Mouse (Mus musculus) heart, embryonic 14.5 days (tissue): Measurements from ENCODE around the gene Sgms2. TPM values are rescaled to one million over a fixed set of nuclear protein-coding genes. Genes with fewer than 3 reads are reported as not detected.

Experiments used
- ATAC-seq: fragments of 200-750 bp; cut with Nextera tagmentation; 2 replicates; pipeline ENCODE4 v1.8.0; 2017; ENCODE audit warnings: low read depth, moderate TSS enrichment; ENCODE audit not compliant: insufficient number of reproducible peaks, insufficient read depth, low FRiP score
- H3K27ac ChIP-seq, 2 experiments: fragments of 200-500 bp in 1 of 2; fragments of 300-500 bp in 1 of 2; sonication (generic) in 1 of 2; replicated peaks in 1 of 2; 2 replicates each; pipeline ENCODE4 v1.5.1; 2012 to 2014; ENCODE audit warnings: low read depth in 2 of 2, low read length in 2 of 2, control low read depth in 1 of 2, mild to moderate bottlenecking in 1 of 2, mixed read lengths in 1 of 2; ENCODE audit not compliant: control insufficient read depth in 1 of 2, insufficient read depth in 1 of 2
- H3K27me3 ChIP-seq: fragments of 300-500 bp; sonication (generic); 2 replicates; pipeline ENCODE4 v1.6.1; 2014; ENCODE audit warnings: mild to moderate bottlenecking, low read length, control low read depth; ENCODE audit not compliant: control insufficient read depth, insufficient read depth
- H3K36me3 ChIP-seq: fragments of 300-500 bp; sonication (generic); 2 replicates; pipeline ENCODE4 v1.6.1; 2014; ENCODE audit warnings: mild to moderate bottlenecking, control low read depth, low read length, mixed read lengths; ENCODE audit not compliant: control insufficient read depth, insufficient read depth
- H3K4me1 ChIP-seq, 2 experiments: fragments of 200-500 bp in 1 of 2; fragments of 300-500 bp in 1 of 2; sonication (generic) in 1 of 2; 2 replicates each; pipeline ENCODE4 v1.6.1; 2012 to 2014; ENCODE audit warnings: low read length in 2 of 2, control low read depth in 1 of 2, mixed read lengths in 1 of 2; ENCODE audit not compliant: control insufficient read depth in 2 of 2, insufficient read depth in 2 of 2
- H3K4me2 ChIP-seq: fragments of 300-500 bp; sonication (generic); 2 replicates; pipeline ENCODE4 v1.6.1; 2014; ENCODE audit warnings: mild to moderate bottlenecking, low read length
- H3K4me3 ChIP-seq, 2 experiments: fragments of 200-500 bp in 1 of 2; fragments of 300-500 bp in 1 of 2; sonication (generic) in 1 of 2; 2 replicates each; pipeline ENCODE4 v1.5.1; 2012 to 2014; ENCODE audit warnings: low read length in 2 of 2, mild to moderate bottlenecking in 2 of 2, control low read depth in 1 of 2, low read depth in 1 of 2, moderate library complexity in 1 of 2; ENCODE audit not compliant: control insufficient read depth in 1 of 2, insufficient read depth in 1 of 2
- H3K9ac ChIP-seq: fragments of 300-500 bp; sonication (generic); 2 replicates; pipeline ENCODE4 v1.6.1; 2014; ENCODE audit warnings: mild to moderate bottlenecking, low read length
- H3K9me3 ChIP-seq: fragments of 300-500 bp; sonication (generic); 2 replicates; pipeline ENCODE4 v1.6.1; 2016; ENCODE audit warnings: low read length, control low read depth; ENCODE audit not compliant: control insufficient read depth
- WGBS: fragments of 180-500 bp; shearing (Covaris S2); extraction: QIAGEN DNeasy Blood & Tissue Kit; methylation state at CpG from one replicate; pipeline ENCODE4 v1.1.7; 2014; 5-methylcytosine and 5-hydroxymethylcytosine counted together
- polyA plus RNA-seq: library from polyadenylated mRNA; unstranded; fragments of >200 nt; fragmentation: Nextera tagmentation; extraction: Ambion mirVana; gene quantifications from 2 replicates; pipeline ENCODE4 v1.2.1, GENCODE M21; 2014

Sgms2 gene
- polyA plus RNA-seq, 1 experiment from 2014 or later = 0.65 TPM

GRCm38 (mm10) chr3:131495076-131495475 is 3.9 kb upstream of the Sgms2 start:
- Histone ChIP-seq H3K4me2 (no peak overlapping the region), H3K36me3 (no peaks in the 10 kb centered on the region), H3K4me3 (no peak overlapping the region), H3K9ac (no peak overlapping the region), H3K4me1 (peaks cover 2 to 5% of the 10 kb centered on the region in 2 experiments; a peak in 1 of 4 replicates), H3K27ac (no peak overlapping the region), H3K9me3 (no peaks in the 10 kb centered on the region), H3K27me3 (peaks cover 21% of the 10 kb centered on the region)
- WGBS = 67% methylated on average over 1 of the region's 1 CpGs
- ATAC-seq = no peak

DNA sequence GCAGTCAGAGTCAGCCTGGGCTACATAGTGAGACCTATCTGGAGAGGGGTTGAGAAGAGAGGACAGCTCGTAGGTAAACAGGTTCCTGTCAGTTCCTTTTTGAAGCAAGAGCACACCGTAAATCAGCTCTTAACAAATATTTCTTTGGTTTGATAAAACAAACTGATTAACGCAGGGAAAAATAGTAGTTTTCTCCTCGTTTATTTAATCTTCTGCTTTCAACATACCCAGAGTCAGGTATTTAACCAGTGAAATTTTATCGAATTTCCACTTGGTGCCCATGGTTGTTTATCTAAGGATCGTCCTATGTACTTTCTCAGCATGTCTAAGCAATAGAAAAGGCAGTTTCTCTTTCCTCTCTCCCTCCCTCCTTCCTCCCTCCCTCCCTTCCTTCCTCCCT is 2.0 kb upstream of the Sgms2 start:
- Histone ChIP-seq H3K9ac (no peak overlapping the region), H3K36me3 (no peaks in the 10 kb centered on the region), H3K4me3 (no peak overlapping the region), H3K27ac (no peak overlapping the region), H3K4me2 (no peak overlapping the region), H3K9me3 (no peaks in the 10 kb centered on the region), H3K27me3 (peaks cover 25% of the 10 kb centered on the region), H3K4me1 (peaks cover 4 to 5% of the 10 kb centered on the region in 2 experiments; a peak in 2 of 4 replicates)
- WGBS = 51% methylated on average over 6 of the region's 6 CpGs
- no peak for ATAC-seq

DNA sequence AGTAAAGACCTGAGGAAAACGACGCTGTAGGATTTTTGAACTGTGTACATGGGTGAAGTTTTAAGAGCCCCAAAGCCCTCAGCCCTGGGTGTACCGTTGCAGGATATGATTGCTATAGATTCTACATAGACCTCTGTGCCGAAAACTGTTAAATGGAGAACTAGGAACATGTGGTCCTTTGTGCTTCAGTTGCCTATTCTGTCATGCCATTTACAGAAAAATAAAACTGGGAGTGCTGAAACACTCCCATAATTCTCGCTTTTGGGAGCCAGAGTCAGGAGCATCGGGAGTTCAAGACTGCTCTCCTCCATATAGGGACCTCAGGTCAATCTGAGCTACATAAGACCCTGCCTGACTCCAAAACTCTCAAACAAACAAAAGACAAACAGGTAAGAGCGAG is 769 bp upstream of the Sgms2 start:
- 87% methylated on average over 7 of the region's 7 CpGs for WGBS
- no peaks in the 10 kb centered on the region for H3K9me3 ChIP-seq
- H3K9ac ChIP-seq = no peak overlapping the region
- no peak overlapping the region for H3K4me2 ChIP-seq
- H3K27me3 ChIP-seq = peaks cover 32% of the 10 kb centered on the region
- no peak overlapping the region for H3K27ac ChIP-seq
- H3K4me1 ChIP-seq = peaks cover 4 to 5% of the 10 kb centered on the region in 2 experiments; a peak in 2 of 4 replicates
- ATAC-seq = no peak
- H3K36me3 ChIP-seq = no peaks in the 10 kb centered on the region
- H3K4me3 ChIP-seq = no peak overlapping the region

GRCm38 (mm10) chr3:131490143-131490908 is 885 bp downstream of the Sgms2 start:
- peak overlapping the region; percentile 76 for H3K9ac ChIP-seq
- H3K4me3 ChIP-seq = peak overlapping the region; percentile 78 to 81
- peaks cover 4 to 5% of the 10 kb centered on the region in 2 experiments; a peak in 2 of 4 replicates for H3K4me1 ChIP-seq
- H3K9me3 ChIP-seq = no peaks in the 10 kb centered on the region
- ATAC-seq = peak; percentile 86
- WGBS = under 1% methylated on average over 72 of the region's 78 CpGs
- H3K36me3 ChIP-seq = no peaks in the 10 kb centered on the region
- peak overlapping the region; percentile 97 for H3K4me2 ChIP-seq
- peaks cover 32% of the 10 kb centered on the region for H3K27me3 ChIP-seq
- H3K27ac ChIP-seq = 0 out of 4 replicates have a peak overlapping the region, but pooled peaks of 1 of the 2 experiments have one; percentile 19

DNA sequence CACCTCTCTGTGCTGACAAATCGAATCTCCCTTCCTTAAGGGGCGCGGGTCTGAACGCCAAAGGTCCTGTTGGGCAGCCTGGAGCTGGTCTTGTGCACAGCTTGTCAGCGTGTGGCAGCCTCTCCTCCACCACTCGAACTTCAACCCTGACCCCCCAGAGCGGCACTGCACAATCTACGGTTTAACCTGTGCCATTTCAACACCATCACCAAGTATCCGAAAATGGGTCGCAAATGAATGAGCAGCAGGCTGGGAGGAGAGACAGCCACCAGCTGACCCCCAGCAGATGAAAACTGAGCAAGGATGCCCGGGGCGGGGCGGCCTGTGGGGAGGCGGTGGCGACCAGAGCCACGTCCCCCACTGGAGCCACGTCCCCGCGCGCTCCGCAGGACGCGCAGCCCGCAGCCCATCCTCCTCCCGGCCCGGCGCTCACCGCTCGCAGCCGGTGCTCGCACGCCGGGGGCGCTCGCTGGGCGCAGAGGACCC is 1.5 kb downstream of the Sgms2 start:
- Histone ChIP-seq H3K36me3 (no peaks in the 10 kb centered on the region), H3K9me3 (no peaks in the 10 kb centered on the region), H3K4me3 (peak overlapping the region; percentile 78 to 81), H3K27ac (0 out of 4 replicates have a peak overlapping the region, but pooled peaks of 1 of the 2 experiments have one; percentile 19), H3K4me2 (peak overlapping the region; percentile 97), H3K27me3 (peaks cover 31% of the 10 kb centered on the region), H3K4me1 (peaks cover 4 to 5% of the 10 kb centered on the region in 2 experiments; a peak in 2 of 4 replicates), H3K9ac (peak overlapping the region; percentile 76)
- WGBS = under 1% methylated on average over 35 of the region's 36 CpGs
- no peak; the same call in 1 of the 2 replicates for ATAC-seq

DNA sequence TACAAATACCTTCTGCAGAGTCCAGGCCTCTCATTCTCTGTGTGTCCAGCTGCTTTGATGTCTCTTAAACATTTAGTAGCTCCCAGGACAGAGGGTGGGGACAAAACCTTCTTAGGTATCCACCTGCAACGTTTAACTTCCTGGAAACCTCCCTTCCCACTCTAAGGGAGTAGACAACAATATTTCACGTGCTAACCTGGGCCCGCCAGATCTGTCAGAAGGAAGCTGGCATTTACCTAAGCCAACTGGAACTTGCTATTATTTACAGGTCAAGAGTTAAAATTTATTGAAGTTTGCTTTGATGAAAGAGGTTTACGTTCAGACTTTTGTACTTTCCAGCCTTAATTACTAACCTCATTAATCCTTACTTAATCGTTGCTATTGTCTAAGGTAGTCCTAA is 2.2 kb downstream of the Sgms2 start:
- Histone ChIP-seq H3K4me1 (peaks cover 4 to 5% of the 10 kb centered on the region in 2 experiments; a peak in 2 of 4 replicates), H3K27ac (no peak overlapping the region), H3K4me3 (no peak overlapping the region), H3K4me2 (peak overlapping the region; percentile 97; the same call in 1 of the 2 replicates), H3K9me3 (no peaks in the 10 kb centered on the region), H3K27me3 (peaks cover 26% of the 10 kb centered on the region), H3K36me3 (no peaks in the 10 kb centered on the region), H3K9ac (no peak overlapping the region)
- no peak for ATAC-seq
- WGBS = 41% methylated on average over 5 of the region's 5 CpGs

DNA sequence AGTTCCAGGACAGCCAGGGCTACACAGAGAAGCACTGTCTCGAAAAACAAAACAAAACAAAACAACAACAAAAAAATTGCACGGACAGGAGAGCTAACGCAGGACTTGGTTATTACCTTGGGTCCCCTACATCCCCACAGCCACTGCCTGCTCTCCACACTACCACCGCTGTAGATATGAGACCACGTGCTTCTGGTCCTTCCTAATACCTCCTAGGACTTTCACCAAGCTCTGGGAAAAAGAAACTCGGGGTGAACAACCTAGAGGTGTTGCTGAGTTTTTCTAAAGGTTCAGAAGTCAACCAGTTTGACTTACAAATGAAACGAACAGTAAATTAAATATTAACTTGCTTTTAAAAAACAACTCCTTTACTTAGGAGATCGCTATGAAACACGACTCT is 2.8 kb downstream of the Sgms2 start:
- WGBS = 66% methylated on average over 9 of the region's 9 CpGs
- Histone ChIP-seq H3K27me3 (peaks cover 26% of the 10 kb centered on the region), H3K9ac (no peak overlapping the region), H3K36me3 (no peaks in the 10 kb centered on the region), H3K27ac (no peak overlapping the region), H3K4me1 (peaks cover 4 to 5% of the 10 kb centered on the region in 2 experiments; a peak in 2 of 4 replicates), H3K9me3 (no peaks in the 10 kb centered on the region), H3K4me2 (no peak overlapping the region), H3K4me3 (no peak overlapping the region)
- no peak for ATAC-seq
